Mouse (Mus musculus) liver, embryonic 16.5 days (tissue): Measurements from ENCODE around the gene Trpc4ap. TPM values are rescaled to one million over a fixed set of nuclear protein-coding genes. Genes with fewer than 3 reads are reported as not detected.

Source experiments
- ATAC-seq: fragments of 200-750 bp; cut with Nextera tagmentation; 2 replicates; pipeline ENCODE4 v1.8.0; 2017; ENCODE audit warnings: low read depth, mild to moderate bottlenecking, moderate number of reproducible peaks, moderate library complexity
- H3K27ac ChIP-seq: fragments of 300-500 bp; sonication (generic); 2 replicates; pipeline ENCODE4 v1.5.1; 2014; ENCODE audit warnings: mild to moderate bottlenecking, low read length
- H3K27me3 ChIP-seq: fragments of 300-500 bp; sonication (generic); 2 replicates; pipeline ENCODE4 v1.6.1; 2014; ENCODE audit warnings: low read depth, low read length, mixed read lengths; ENCODE audit not compliant: control insufficient read depth, insufficient read depth
- H3K36me3 ChIP-seq: fragments of 300-500 bp; sonication (generic); 2 replicates; pipeline ENCODE4 v1.6.1; 2014; ENCODE audit warnings: mild to moderate bottlenecking; ENCODE audit not compliant: control insufficient read depth, insufficient read depth
- H3K4me1 ChIP-seq: fragments of 300-500 bp; sonication (generic); 2 replicates; pipeline ENCODE4 v1.6.1; 2014; ENCODE audit warnings: low read depth, low read length, mixed read lengths; ENCODE audit not compliant: control insufficient read depth
- H3K4me2 ChIP-seq: fragments of 300-500 bp; sonication (generic); 2 replicates; pipeline ENCODE4 v1.6.1; 2014; ENCODE audit warnings: low read depth, low read length, mixed read lengths
- H3K4me3 ChIP-seq: fragments of 300-500 bp; sonication (generic); 2 replicates; pipeline ENCODE4 v1.5.1; 2014; ENCODE audit warnings: low read depth, mild to moderate bottlenecking, low read length
- H3K9ac ChIP-seq: fragments of 300-500 bp; sonication (generic); 2 replicates; pipeline ENCODE4 v1.6.1; 2014; ENCODE audit warnings: low read depth, low read length
- H3K9me3 ChIP-seq: fragments of 300-500 bp; sonication (generic); replicated peaks from 2 replicates; pipeline ENCODE4 v1.6.1; 2016; ENCODE audit warnings: low read length; ENCODE audit not compliant: control insufficient read depth
- WGBS: fragments of 180-500 bp; shearing (Covaris S2); extraction: QIAGEN DNeasy Blood & Tissue Kit; methylation state at CpG from one replicate; pipeline ENCODE4 v1.1.7; 2014; ENCODE audit not compliant: insufficient replicate concordance; 5-methylcytosine and 5-hydroxymethylcytosine counted together
- polyA plus RNA-seq: library from polyadenylated mRNA; unstranded; fragments of >200 nt; fragmentation: Nextera tagmentation; extraction: Ambion mirVana; gene quantifications from 2 replicates; pipeline ENCODE4 v1.2.1, GENCODE M21; 2015

The Trpc4ap gene
- polyA plus RNA-seq, 1 experiment from 2014 or later = 50.7 TPM

DNA sequence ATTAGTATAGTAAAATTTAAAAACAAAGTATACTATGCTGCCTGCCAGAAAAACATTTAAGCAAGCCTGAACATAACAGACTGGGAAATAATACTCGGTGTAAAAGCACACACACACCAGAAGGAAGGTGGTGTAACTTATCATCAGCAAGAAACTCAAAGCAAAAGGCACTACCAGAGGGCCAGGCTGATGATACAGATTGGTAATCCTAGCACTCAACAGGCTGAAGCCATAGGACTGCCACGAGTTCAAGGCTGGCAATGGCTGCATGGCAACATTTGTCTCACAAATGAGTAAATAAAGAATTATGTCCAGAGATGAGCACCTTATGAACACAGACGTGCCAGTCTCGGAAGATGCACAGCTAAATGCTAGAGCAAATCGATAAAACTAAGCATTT is 8.4 kb downstream of the Trpc4ap start:
- WGBS = 74% methylated on average over 5 of the region's 5 CpGs
- H3K9ac ChIP-seq = no peak overlapping the region

DNA sequence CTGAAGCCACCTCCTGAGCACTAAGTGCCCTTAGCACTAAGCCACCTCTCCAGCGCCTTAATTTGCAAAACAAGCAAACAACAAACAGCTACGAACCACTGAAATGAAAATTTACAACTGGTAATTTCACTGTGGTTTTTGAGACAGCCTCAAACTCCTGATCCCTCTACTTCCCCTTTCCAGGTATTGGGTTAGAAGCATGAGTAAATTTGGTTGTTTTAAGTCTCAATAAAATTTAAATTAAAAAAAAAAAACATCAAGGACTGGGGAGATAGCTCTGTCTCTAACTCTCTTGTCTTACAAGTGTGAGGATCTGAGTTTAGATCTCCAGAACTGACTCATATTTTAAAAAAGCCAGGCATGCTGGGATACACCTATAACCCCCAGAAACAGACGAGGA is 9.0 kb downstream of the Trpc4ap start:
- no peak overlapping the region for H3K9ac ChIP-seq
- WGBS = 34% methylated on average over 3 of the region's 3 CpGs
- no peaks in the 10 kb centered on the region for H3K27me3 ChIP-seq
- no peaks in the 10 kb centered on the region for H3K9me3 ChIP-seq
- no peaks in the 10 kb centered on the region for H3K36me3 ChIP-seq
- H3K4me1 ChIP-seq = no peaks in the 10 kb centered on the region
- no peak overlapping the region for H3K27ac ChIP-seq
- ATAC-seq = no peak
- no peak overlapping the region for H3K4me3 ChIP-seq
- no peak overlapping the region for H3K4me2 ChIP-seq

More for the DNA sequence above, 8.4 kb downstream of the Trpc4ap start:
- Histone ChIP-seq H3K27ac (no peak overlapping the region), H3K4me3 (no peak overlapping the region), H3K4me2 (no peak overlapping the region), H3K27me3 (no peaks in the 10 kb centered on the region), H3K4me1 (no peaks in the 10 kb centered on the region), H3K36me3 (no peaks in the 10 kb centered on the region), H3K9me3 (no peaks in the 10 kb centered on the region)
- no peak for ATAC-seq

DNA sequence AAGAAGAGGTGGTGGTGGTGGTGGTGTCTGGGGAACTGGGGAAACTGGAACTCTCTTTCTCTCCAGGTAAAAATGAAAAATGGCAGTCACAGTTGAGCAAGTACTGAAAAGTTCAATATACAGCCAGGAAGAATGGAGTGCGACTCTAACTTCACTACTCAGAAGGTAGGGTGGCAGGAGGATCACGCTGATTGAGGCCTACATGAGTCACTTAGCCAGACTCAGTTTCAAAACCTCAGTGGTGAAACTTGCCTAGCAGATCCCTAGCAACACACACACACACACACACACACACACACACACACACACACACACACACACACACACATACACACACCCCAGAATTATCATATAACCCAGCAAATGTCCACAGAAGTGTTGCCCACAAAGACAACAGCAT is 10.3 kb downstream of the Trpc4ap start:
- H3K36me3 ChIP-seq = no peaks in the 10 kb centered on the region
- H3K4me3 ChIP-seq = no peak overlapping the region
- H3K27me3 ChIP-seq = no peaks in the 10 kb centered on the region
- WGBS = 68% methylated on average over 2 of the region's 2 CpGs
- no peaks in the 10 kb centered on the region for H3K9me3 ChIP-seq
- no peak overlapping the region for H3K9ac ChIP-seq
- H3K4me1 ChIP-seq = no peaks in the 10 kb centered on the region
- no peak for ATAC-seq
- no peak overlapping the region for H3K4me2 ChIP-seq
- no peak overlapping the region for H3K27ac ChIP-seq

DNA sequence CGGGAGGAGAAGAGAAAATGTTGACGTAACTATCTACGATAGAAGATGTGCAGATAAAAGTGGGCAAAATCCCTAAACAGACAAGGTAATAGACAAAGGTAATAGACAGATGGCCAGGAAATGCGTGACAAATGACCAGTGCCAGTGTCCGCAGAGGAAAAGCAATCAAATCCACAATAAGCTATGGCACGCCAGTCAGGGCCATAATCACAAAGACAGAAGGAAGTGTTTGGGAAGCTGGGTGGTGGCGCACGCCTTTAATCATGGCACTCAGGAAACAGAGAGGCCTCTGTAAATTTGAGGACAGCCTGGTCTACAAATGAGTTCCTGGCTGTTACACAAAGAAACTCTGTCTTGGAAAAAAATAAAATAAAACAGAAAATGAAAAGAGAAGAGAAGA is 11.0 kb downstream of the Trpc4ap start:
- Histone ChIP-seq H3K4me1 (no peaks in the 10 kb centered on the region), H3K27me3 (no peaks in the 10 kb centered on the region), H3K36me3 (no peaks in the 10 kb centered on the region), H3K4me3 (no peak overlapping the region), H3K9ac (no peak overlapping the region), H3K4me2 (no peak overlapping the region), H3K9me3 (no peaks in the 10 kb centered on the region), H3K27ac (no peak overlapping the region)
- no peak for ATAC-seq
- 42% methylated on average over 8 of the region's 8 CpGs for WGBS

DNA sequence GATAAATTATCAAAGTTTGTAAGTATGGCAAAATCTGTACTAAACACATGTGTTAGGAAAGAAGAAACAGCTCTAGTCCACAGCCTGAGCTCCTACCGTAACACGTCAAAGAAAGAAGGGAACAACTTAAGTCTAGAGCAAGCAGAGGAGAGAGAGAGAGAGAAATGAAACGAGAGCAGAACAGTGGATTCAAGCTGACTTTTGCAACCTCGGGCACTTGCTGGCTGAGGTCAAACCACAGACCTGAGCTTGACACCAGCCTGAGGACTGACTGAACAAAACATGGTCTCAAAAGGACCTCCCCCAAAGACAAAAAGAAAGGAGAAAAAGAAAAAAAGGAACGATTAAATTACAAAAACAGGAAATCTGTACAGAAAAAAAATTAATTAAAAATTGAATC is 11.6 kb downstream of the Trpc4ap start:
- no peak overlapping the region for H3K27ac ChIP-seq
- WGBS = 28% methylated on average over 5 of the region's 5 CpGs
- H3K4me3 ChIP-seq = no peak overlapping the region
- no peaks in the 10 kb centered on the region for H3K4me1 ChIP-seq
- H3K9ac ChIP-seq = no peak overlapping the region
- ATAC-seq = no peak
- H3K4me2 ChIP-seq = no peak overlapping the region
- H3K36me3 ChIP-seq = no peaks in the 10 kb centered on the region
- no peaks in the 10 kb centered on the region for H3K27me3 ChIP-seq
- no peaks in the 10 kb centered on the region for H3K9me3 ChIP-seq

DNA sequence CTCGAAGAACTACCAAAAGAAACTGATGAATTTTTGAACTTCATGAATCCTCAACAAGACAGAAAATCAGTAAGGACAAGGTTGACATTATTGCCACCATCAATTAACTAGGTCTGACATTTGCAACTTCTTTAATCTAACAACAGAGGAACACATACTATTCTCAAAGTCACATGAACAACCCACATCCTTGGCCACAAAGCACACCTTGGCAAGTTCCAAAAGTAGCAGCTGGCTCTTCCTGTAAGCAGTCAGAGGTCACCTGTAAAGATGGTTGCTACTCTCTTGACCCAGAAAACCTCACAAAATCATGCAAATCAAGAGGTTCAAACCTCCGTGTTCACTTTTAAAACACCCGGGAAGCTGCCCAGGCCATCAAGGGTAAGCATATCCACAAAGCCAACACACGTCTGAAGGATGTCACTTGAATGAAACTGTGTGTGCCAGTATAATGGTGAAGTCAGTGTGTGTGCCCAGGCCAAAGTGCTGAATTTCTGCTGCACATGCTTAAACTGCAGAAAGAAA is 12.5 kb downstream of the Trpc4ap start:
- ATAC-seq = no peak
- Histone ChIP-seq H3K9me3 (no peaks in the 10 kb centered on the region), H3K27ac (no peak overlapping the region), H3K9ac (no peak overlapping the region), H3K27me3 (no peaks in the 10 kb centered on the region), H3K4me3 (no peak overlapping the region), H3K4me2 (no peak overlapping the region), H3K4me1 (no peaks in the 10 kb centered on the region), H3K36me3 (no peaks in the 10 kb centered on the region)
- WGBS = 71% methylated on average over 4 of the region's 4 CpGs

DNA sequence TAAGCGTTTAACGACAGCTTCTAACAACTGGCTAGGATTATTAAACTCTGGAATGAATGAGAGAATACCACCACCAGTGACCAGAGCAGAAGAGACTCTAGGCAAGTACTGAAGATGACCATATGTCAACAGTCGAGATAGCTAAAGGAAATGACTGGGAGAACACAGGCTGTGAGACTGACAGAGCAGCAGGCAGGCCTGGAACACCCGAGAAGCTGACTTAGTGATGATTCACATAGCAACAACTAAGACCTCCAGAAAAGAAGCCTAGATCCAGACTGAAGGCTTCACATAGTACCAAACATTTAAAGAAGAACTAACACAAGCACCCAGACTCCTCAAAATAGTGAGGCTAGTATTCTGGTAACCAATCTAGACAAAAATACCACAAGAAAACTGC is 17.1 kb downstream of the Trpc4ap start:
- Histone ChIP-seq H3K9me3 (no peaks in the 10 kb centered on the region), H3K9ac (no peak overlapping the region), H3K27me3 (no peaks in the 10 kb centered on the region), H3K4me2 (no peak overlapping the region), H3K27ac (no peak overlapping the region), H3K36me3 (peaks cover 7% of the 10 kb centered on the region), H3K4me3 (no peak overlapping the region), H3K4me1 (no peaks in the 10 kb centered on the region)
- no peak for ATAC-seq
- WGBS = 51% methylated on average over 4 of the region's 4 CpGs

DNA sequence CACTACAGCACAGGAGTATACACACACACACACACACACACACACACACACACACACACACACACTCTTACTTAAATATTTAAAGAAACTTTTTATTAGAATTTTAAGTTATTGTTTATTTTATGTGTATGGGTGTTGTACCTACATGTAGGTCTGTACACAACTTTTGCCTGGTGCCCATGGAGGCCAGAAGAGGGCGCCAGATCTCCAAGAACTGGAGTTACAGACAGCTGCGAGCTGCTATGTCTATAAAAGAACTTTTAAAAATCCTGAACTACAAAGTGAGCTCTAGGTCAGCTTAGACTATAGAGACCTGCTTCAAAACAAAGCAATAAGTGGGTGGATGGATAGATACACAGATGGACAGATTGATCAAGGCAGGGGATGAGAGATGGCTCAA is 18.6 kb downstream of the Trpc4ap start:
- H3K9ac ChIP-seq = no peak overlapping the region
- no peaks in the 10 kb centered on the region for H3K27me3 ChIP-seq
- H3K36me3 ChIP-seq = peaks cover 7% of the 10 kb centered on the region
- 14% methylated on average over 2 of the region's 2 CpGs for WGBS
- H3K4me3 ChIP-seq = no peak overlapping the region
- H3K27ac ChIP-seq = no peak overlapping the region
- no peaks in the 10 kb centered on the region for H3K9me3 ChIP-seq
- H3K4me2 ChIP-seq = no peak overlapping the region
- 0 out of 2 replicates have a peak, but pooled peaks have one; percentile 21 for ATAC-seq
- H3K4me1 ChIP-seq = no peaks in the 10 kb centered on the region

DNA sequence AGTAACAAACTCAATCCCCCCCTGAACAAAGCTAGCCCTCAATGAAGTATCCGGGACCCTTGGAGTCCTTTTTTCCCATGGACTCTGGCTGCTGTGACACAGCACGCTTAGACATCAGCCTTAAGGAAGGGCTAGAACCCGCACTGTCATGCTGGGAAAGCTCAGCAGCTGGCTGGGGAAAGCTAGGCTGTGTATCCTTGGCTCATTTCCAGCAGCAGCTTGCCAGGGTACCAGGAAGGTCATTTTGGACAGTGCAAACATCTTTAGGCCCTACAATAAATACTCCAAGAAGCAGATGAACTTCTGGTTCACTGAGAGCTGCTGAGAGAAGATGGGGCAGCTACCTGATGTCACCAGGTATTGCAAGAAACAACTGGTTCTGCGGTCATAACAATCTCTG is 20.9 kb downstream of the Trpc4ap start:
- Histone ChIP-seq H3K4me3 (no peak overlapping the region), H3K9me3 (no peaks in the 10 kb centered on the region), H3K4me1 (no peaks in the 10 kb centered on the region), H3K9ac (no peak overlapping the region), H3K27ac (no peak overlapping the region), H3K4me2 (no peak overlapping the region), H3K36me3 (peaks cover 9% of the 10 kb centered on the region), H3K27me3 (no peaks in the 10 kb centered on the region)
- ATAC-seq = no peak
- 79% methylated on average over 4 of the region's 4 CpGs for WGBS
